Mouse (Mus musculus): ENCODE data around the gene Clk3. TPM values are rescaled to one million over a fixed set of nuclear protein-coding genes. Genes with fewer than 3 reads are reported as not detected.

Gene Clk3
- polyA plus RNA-seq, 1 experiment from 2014 or later = 79.7 TPM

DNA sequence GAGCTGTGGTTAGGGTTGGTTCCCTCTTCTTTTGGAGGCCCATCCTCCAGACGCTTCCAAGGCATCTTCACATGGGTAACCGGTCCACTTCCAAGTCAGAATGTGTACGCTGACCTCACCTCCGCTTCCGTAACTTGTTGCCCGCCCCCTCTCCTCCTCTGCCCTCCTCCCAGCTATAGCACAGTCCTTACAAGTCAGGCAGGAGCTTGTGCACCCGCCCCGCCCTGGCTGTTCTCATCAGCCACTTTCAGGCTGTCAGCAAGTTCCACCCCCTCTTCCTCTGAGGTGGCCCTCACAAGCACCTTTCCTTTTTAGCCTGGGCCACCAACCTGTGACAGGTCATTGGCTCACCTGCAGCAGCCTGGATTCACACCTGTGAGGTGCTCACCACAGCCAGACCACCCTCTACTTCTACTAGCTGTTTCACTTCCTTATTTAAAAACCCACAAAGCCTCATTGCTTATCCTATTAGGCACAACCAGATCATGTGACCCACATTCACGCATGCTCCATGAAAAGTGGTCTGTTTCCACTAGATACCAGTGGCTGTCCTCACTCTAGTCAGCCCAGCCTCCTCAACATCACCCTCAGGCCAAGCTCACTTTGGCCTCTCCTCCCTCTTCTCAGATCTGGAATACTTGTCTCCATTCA is 34.8 kb upstream of the Clk3 start:
- DNase-seq (ENCODE audit: low spot score) = peak; percentile 87
- WGBS = 30% methylated on average over 9 of the region's 9 CpGs
- Histone ChIP-seq H3K27me3 (ENCODE audit: insufficient read depth, poor library complexity, severe bottlenecking) (no peaks in the 10 kb centered on the region), H3K27ac (peak overlapping the region; percentile 49), H3K4me3 (peak overlapping the region; percentile 27; the same call in 1 of the 2 replicates), H3K36me3 (peaks cover 51% of the 10 kb centered on the region), H3K9me3 (no peaks in the 10 kb centered on the region), H3K4me1 (peaks cover 73% of the 10 kb centered on the region)

DNA sequence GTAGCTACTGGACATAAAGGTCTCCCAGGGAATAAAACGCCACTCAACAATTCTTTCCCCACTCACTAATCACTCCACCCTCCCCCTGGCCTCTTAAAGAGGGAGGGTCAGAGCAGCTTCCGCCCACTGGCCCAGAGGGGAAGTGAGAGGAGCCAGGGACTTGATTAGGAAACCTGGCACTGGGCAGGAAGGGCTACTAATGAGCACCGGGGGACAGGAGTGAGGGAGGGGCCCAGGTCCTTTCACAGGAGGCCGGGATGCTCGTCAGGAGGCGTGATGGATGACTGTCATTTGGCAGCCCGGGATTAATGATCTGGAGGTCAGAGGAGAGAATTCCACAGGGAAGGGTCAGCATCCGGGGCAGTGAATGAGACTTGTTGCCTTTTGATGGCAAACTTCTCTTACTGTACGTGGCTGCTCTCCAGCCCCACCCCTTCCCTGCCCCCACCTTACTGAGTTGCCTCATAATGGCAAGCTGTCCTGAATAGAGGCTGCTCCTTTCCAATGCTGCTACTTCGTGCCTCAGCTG is 33.1 kb upstream of the Clk3 start:
- WGBS = 9% methylated on average over 10 of the region's 10 CpGs
- Histone ChIP-seq H3K27ac (peak overlapping the region; percentile 77), H3K27me3 (ENCODE audit: insufficient read depth, poor library complexity, severe bottlenecking) (no peaks in the 10 kb centered on the region), H3K36me3 (peaks cover 63% of the 10 kb centered on the region), H3K4me1 (peaks cover 58% of the 10 kb centered on the region), H3K4me3 (0 out of 2 replicates have a peak overlapping the region, but pooled peaks have one; percentile 13), H3K9me3 (no peaks in the 10 kb centered on the region)
- peak; percentile 81 for DNase-seq (ENCODE audit: low spot score)

DNA sequence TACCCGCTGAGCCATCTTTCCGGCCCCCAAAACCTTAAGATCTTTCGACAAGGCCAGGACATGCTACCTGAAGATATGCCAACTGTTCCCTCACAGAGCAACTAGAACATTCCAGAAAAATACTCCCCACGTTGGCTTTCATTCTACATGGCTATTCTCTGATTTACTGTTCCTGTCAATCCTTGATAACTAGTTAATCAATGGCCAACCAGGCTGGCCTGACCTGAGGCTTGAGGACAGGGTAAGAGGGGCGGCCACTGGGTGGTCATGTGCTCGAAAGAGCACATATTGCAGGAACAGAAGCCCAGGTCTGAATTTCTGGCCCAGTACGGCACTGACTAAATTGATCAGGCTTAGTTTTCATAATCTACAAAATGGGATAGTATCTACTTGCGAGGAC is 31.8 kb upstream of the Clk3 start:
- Histone ChIP-seq H3K4me1 (peaks cover 45% of the 10 kb centered on the region), H3K36me3 (peaks cover 74% of the 10 kb centered on the region)
- 89% methylated on average over 8 of the region's 8 CpGs for WGBS

DNA sequence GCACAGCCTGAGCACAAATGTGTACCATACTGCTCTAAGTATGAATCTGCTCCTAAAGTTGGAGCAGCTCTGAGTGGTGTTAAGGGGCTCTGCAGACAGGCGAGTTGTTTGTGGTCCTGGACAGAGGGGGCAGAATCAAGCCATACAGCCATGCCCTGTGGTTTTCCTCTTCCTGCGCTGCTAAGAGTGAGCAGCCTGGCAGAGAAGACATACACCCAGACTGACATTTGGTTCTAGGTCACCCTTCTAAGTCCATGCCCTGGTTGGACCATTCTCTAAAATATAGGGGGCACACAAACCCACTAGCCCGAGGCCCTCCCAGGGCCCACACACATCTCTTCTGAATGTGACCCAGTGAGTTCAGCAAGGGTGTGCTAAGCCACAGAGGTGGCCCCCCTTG is 24.1 kb upstream of the Clk3 start:
- no peak for DNase-seq (ENCODE audit: low spot score)
- Histone ChIP-seq H3K4me3 (no peak overlapping the region), H3K4me1 (no peaks in the 10 kb centered on the region), H3K36me3 (peaks cover 80% of the 10 kb centered on the region), H3K27ac (no peak overlapping the region), H3K27me3 (ENCODE audit: insufficient read depth, poor library complexity, severe bottlenecking) (no peaks in the 10 kb centered on the region), H3K9me3 (no peaks in the 10 kb centered on the region)
- 85% methylated on average over 3 of the region's 3 CpGs for WGBS

More for the DNA sequence above, 31.8 kb upstream of the Clk3 start:
- H3K27me3 ChIP-seq (ENCODE audit: insufficient read depth, poor library complexity, severe bottlenecking) = no peaks in the 10 kb centered on the region
- no peak for DNase-seq (ENCODE audit: low spot score)
- H3K9me3 ChIP-seq = no peaks in the 10 kb centered on the region
- no peak overlapping the region for H3K27ac ChIP-seq
- H3K4me3 ChIP-seq = no peak overlapping the region

DNA sequence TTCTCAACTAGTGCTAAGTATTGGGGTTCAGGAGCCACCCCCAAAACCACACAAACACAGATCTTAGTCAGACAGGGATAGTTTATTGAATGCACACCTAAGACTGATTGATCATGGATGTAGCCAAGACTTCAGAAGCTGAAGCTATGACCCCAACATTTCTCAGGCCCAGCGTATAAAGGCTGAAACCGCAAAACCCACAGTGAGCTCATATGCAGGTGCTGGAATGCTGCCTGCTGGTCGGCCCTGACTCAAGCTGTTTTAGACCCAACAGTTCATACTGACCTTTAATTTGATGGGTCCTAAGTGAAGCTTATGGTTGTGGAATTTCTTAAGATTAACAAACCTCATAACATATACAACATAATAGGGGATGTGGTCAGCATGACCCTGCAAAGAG is 17.0 kb upstream of the Clk3 start:
- 89% methylated on average over 3 of the region's 3 CpGs for WGBS
- H3K36me3 ChIP-seq = peaks cover 23% of the 10 kb centered on the region
- H3K4me3 ChIP-seq = no peak overlapping the region

DNA sequence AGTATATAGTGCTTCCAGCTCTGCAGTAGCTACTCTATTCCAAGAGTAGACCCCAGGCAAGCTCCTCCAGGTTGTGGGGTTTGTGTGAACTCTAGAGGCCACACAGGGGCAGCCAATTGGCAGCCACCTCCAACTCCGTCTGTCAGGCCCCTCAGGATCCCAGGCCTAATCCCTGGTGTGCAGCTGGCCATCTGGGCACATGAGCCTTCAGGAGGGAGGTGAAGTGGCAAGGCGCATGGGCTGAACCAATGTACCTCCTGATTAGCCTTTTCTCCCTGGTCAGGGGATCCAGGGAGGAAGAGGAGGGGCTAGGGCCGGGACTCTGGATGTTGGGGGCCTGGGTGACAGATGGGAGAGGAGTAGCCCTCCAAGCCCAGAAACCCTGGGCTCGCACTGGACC is 10.1 kb upstream of the Clk3 start:
- Histone ChIP-seq H3K9me3 (no peaks in the 10 kb centered on the region), H3K27me3 (ENCODE audit: insufficient read depth, poor library complexity, severe bottlenecking) (no peaks in the 10 kb centered on the region), H3K4me3 (no peak overlapping the region), H3K4me1 (peaks cover 42% of the 10 kb centered on the region), H3K36me3 (peaks cover 5% of the 10 kb centered on the region; the same call in 1 of the 2 replicates), H3K27ac (peak overlapping the region; percentile 36; the same call in 1 of the 2 replicates)
- 58% methylated on average over 4 of the region's 4 CpGs for WGBS
- DNase-seq (ENCODE audit: low spot score) = no peak

More for the DNA sequence above, 17.0 kb upstream of the Clk3 start:
- no peak for DNase-seq (ENCODE audit: low spot score)
- no peak overlapping the region for H3K27ac ChIP-seq
- H3K4me1 ChIP-seq = no peaks in the 10 kb centered on the region
- H3K9me3 ChIP-seq = no peaks in the 10 kb centered on the region
- H3K27me3 ChIP-seq (ENCODE audit: insufficient read depth, poor library complexity, severe bottlenecking) = no peaks in the 10 kb centered on the region

DNA sequence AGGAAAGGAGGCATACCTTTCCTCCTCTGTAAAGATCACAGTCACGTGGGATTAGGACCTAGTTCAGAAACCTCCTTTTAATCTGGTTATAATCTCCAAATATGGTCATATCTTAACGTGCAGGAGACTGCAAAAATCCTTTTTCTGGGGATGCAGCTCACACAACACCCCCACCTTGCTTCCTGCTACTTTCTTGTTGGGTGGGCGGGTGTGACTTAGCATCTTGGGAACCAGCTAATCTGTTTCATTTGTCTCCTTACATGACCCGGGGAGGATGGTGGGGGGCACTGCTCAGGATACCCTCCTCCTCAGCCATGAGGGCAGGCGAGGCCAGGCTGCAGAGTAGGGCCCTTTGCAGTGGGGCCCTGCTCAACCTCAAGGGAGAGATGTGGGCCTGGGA is 9.4 kb upstream of the Clk3 start:
- Histone ChIP-seq H3K4me3 (no peak overlapping the region), H3K27me3 (ENCODE audit: insufficient read depth, poor library complexity, severe bottlenecking) (no peaks in the 10 kb centered on the region), H3K36me3 (peaks cover 5% of the 10 kb centered on the region; the same call in 1 of the 2 replicates), H3K27ac (peak overlapping the region; percentile 36; the same call in 1 of the 2 replicates), H3K4me1 (peaks cover 48% of the 10 kb centered on the region), H3K9me3 (no peaks in the 10 kb centered on the region)
- no peak for DNase-seq (ENCODE audit: low spot score)
- WGBS = 67% methylated on average over 5 of the region's 5 CpGs

DNA sequence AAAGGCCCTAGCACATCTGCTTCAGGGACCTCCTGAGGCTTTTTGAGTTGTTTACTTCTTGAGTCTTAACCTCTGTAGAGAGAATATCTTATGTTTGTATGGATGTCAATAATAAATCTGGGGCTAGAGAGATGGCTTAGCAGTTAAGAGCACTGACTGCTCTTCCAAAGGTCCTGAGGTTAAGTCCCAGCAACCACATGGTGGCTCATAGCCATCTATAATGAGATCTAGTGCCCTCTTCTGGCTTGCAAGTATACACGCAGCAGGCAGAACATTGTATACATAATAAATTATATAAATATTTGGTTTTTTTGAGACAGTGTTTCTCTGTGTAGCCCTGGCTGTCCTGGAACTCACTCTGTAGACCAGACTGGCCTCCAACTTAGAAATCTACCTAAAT is 8.5 kb upstream of the Clk3 start:
- no peaks in the 10 kb centered on the region for H3K9me3 ChIP-seq
- H3K4me3 ChIP-seq = no peak overlapping the region
- H3K36me3 ChIP-seq = peaks cover 5% of the 10 kb centered on the region; the same call in 1 of the 2 replicates
- peak overlapping the region; percentile 76; the same call in 1 of the 2 replicates for H3K27ac ChIP-seq
- peaks cover 56% of the 10 kb centered on the region for H3K4me1 ChIP-seq
- no peak for DNase-seq (ENCODE audit: low spot score)
- no peaks in the 10 kb centered on the region for H3K27me3 ChIP-seq (ENCODE audit: insufficient read depth, poor library complexity, severe bottlenecking)
- 17% methylated on average over 1 of the region's 1 CpGs for WGBS

DNA sequence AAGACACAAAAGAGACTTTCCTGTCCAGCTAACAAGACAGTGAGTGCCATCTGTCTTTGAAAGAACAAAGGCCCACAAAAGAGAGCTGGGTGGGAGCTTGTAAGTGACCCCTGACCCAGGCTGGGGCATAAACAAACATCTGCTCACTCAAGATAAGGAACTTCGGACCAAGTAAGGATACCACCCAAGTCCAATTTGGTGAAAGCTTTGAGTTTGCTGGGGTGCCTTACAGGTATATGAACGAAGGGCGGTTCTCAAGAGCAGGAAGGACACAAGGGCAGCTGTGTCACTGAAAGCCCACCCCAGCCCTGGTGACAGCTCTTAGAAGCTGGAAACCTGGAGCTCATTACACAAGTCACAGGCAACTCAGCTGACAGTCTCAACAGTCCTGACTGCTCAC is 8.1 kb upstream of the Clk3 start:
- Histone ChIP-seq H3K36me3 (peaks cover 5% of the 10 kb centered on the region; the same call in 1 of the 2 replicates), H3K9me3 (no peaks in the 10 kb centered on the region), H3K27me3 (ENCODE audit: insufficient read depth, poor library complexity, severe bottlenecking) (no peaks in the 10 kb centered on the region), H3K27ac (peak overlapping the region; percentile 76), H3K4me1 (peaks cover 59% of the 10 kb centered on the region), H3K4me3 (no peak overlapping the region)
- 41% methylated on average over 3 of the region's 3 CpGs for WGBS
- DNase-seq (ENCODE audit: low spot score) = peak; percentile 83

DNA sequence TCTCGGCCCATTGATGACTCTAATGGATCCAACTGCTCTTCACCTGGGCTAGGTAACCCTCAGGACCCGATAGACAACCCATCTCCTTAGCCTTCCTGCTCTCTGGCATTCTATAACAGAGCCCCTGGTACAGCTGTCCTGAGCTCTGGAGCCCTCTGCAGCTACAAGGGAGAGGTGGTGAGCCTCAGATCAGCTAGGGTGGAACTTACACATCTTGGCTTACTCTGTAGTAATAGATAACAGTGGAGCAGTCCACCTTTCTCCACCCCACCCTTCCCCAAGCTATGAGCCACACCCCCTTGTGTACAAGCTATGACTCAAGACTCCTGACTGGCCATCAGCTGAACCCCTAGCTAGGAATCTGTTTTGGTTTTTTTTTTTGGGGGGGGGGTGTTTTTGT is 5.2 kb upstream of the Clk3 start:
- no peaks in the 10 kb centered on the region for H3K36me3 ChIP-seq
- H3K27me3 ChIP-seq (ENCODE audit: insufficient read depth, poor library complexity, severe bottlenecking) = no peaks in the 10 kb centered on the region
- no peaks in the 10 kb centered on the region for H3K9me3 ChIP-seq
- DNase-seq (ENCODE audit: low spot score) = peak; percentile 90
- peak overlapping the region; percentile 3; the same call in 1 of the 2 replicates for H3K4me3 ChIP-seq
- H3K27ac ChIP-seq = peak overlapping the region; percentile 77; the same call in 1 of the 2 replicates
- peaks cover 73% of the 10 kb centered on the region for H3K4me1 ChIP-seq
- 75% methylated on average over 2 of the region's 2 CpGs for WGBS

DNA sequence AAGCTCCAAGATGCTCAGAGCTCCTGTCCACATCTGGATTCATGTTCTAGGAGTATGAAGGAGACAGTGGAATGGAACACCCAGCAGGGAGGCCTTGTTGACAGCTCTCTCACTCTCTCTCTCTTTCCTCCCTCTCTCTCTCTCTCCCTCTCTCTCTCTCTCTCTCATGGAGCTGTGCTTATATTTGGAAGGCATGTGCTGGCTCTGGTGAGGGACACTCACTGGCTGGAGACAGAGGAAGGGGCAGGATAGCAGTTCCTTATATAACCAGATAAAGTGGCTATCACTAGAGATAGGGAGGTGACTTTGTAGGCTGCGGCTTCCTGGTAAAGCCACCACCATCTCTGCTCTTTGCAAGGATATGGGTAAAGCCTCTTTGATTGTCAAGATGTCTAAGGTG is 4.6 kb upstream of the Clk3 start:
- Histone ChIP-seq H3K36me3 (no peaks in the 10 kb centered on the region), H3K4me3 (no peak overlapping the region), H3K9me3 (no peaks in the 10 kb centered on the region), H3K27me3 (ENCODE audit: insufficient read depth, poor library complexity, severe bottlenecking) (no peaks in the 10 kb centered on the region), H3K4me1 (peaks cover 70% of the 10 kb centered on the region), H3K27ac (peak overlapping the region; percentile 59; the same call in 1 of the 2 replicates)
- 41% methylated on average over 1 of the region's 1 CpGs for WGBS
- DNase-seq (ENCODE audit: low spot score) = no peak

DNA sequence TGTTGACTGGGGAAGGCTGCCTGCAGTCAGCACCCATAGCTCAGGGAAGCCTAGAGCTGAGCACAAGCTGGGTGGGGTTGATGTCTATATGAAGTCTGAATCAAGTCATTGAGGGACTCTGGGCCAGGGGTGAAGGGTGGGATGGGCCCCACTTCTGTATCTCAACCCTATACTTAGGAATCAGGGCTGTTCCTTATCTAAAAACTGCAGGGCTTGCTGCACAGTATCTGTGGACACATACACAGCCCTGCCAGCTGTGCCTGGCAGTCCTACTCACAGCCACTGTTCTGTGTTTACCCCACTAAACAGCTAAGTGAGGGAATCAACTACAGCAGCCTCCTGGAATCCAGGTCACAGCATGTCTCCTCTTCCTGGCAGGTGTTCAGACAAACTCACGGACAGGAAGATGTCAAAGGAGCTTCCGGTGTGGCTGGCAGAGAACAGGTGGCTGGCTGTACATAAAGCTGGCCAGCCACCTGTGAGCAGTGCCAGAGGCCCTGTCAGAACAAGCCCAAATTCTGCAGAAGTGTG is 3.9 kb upstream of the Clk3 start:
- DNase-seq (ENCODE audit: low spot score) = peak; percentile 88
- no peaks in the 10 kb centered on the region for H3K9me3 ChIP-seq
- 54% methylated on average over 2 of the region's 2 CpGs for WGBS
- H3K4me1 ChIP-seq = peaks cover 69% of the 10 kb centered on the region
- H3K36me3 ChIP-seq = no peaks in the 10 kb centered on the region
- peak overlapping the region; percentile 59; the same call in 1 of the 2 replicates for H3K27ac ChIP-seq
- no peaks in the 10 kb centered on the region for H3K27me3 ChIP-seq (ENCODE audit: insufficient read depth, poor library complexity, severe bottlenecking)
- no peak overlapping the region for H3K4me3 ChIP-seq

DNA sequence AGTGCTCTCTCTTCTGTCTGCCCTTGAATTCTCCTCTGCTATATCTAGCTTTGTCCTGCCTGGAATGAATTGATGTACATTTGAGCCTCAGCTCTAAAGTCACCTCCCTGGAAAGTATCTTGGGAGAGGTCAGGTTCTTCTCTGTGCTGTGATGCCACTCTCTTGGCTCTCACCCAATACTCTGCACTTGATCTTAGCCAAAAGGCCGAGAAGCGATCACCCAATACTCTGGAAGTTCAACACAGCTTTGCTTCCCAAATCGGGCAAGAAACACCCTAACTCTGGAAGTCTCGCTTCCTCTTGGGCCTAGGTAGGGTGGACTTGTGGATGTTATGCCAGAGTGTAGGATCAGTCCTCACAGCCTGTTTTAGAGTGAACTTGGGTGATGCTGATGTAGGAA is 1.6 kb upstream of the Clk3 start:
- peak overlapping the region; percentile 100 for H3K27ac ChIP-seq
- H3K4me1 ChIP-seq = peaks cover 75% of the 10 kb centered on the region

More for the DNA sequence above, 1.6 kb upstream of the Clk3 start:
- no peak for DNase-seq (ENCODE audit: low spot score)
- H3K9me3 ChIP-seq = no peaks in the 10 kb centered on the region
- H3K4me3 ChIP-seq = peak overlapping the region; percentile 31; the same call in 1 of the 2 replicates
- WGBS = 83% methylated on average over 4 of the region's 4 CpGs
- no peaks in the 10 kb centered on the region for H3K36me3 ChIP-seq
- H3K27me3 ChIP-seq (ENCODE audit: insufficient read depth, poor library complexity, severe bottlenecking) = no peaks in the 10 kb centered on the region
